Mouse (Mus musculus) right cerebral cortex, postnatal 36 days (tissue): ENCODE results near the gene Gatad2a.

Experiments used
- DNase-seq, 2 experiments: peaks; one replicate each; pipeline ENCODE4 v3.0.0; 2022; ENCODE audit warnings: low spot score in 2 of 2, mixed read lengths in 1 of 2

Gatad2a gene

GRCm38 (mm10) chr8:69937466-69937865 lies 58.7 kb downstream of the Gatad2a start:
- DNase-seq = no peak

GRCm38 (mm10) chr8:69936050-69936794 lies 60.0 kb downstream of the Gatad2a start:
- no peak for DNase-seq

GRCm38 (mm10) chr8:69935431-69935830 lies 60.8 kb downstream of the Gatad2a start:
- no peak for DNase-seq

- no peak for DNase-seq
Observed at GRCm38 (mm10) chr8:69934582-69934981, 61.6 kb downstream of the Gatad2a start.

- DNase-seq = no peak
Observed at GRCm38 (mm10) chr8:69933811-69934210, 62.4 kb downstream of the Gatad2a start.

GRCm38 (mm10) chr8:69926901-69927300 lies 69.3 kb downstream of the Gatad2a start:
- DNase-seq = no peak

GRCm38 (mm10) chr8:69923986-69924385 lies 72.2 kb downstream of the Gatad2a start:
- no peak for DNase-seq

GRCm38 (mm10) chr8:69921141-69921540 lies 75.0 kb downstream of the Gatad2a start:
- DNase-seq = no peak

- no peak for DNase-seq
Observed at GRCm38 (mm10) chr8:69919876-69920662, 76.1 kb downstream of the Gatad2a start.

GRCm38 (mm10) chr8:69919010-69919409 lies 77.2 kb downstream of the Gatad2a start:
- peak; percentile 49 to 50 for DNase-seq

- DNase-seq = no peak
Observed at GRCm38 (mm10) chr8:69918506-69918905, 77.7 kb downstream of the Gatad2a start.

GRCm38 (mm10) chr8:69915748-69916147 lies 80.4 kb downstream of the Gatad2a start:
- DNase-seq = no peak

GRCm38 (mm10) chr8:69914526-69914925 lies 81.7 kb downstream of the Gatad2a start:
- no peak for DNase-seq

- DNase-seq = peak in 1 of 2 experiments; percentile 70
Observed at GRCm38 (mm10) chr8:69912478-69913074, 83.6 kb downstream of the Gatad2a start.

- DNase-seq = no peak
Observed at GRCm38 (mm10) chr8:69911917-69912316, 84.3 kb downstream of the Gatad2a start.

GRCm38 (mm10) chr8:69907106-69907505 lies 89.1 kb downstream of the Gatad2a start:
- DNase-seq = no peak

- no peak for DNase-seq
Observed at GRCm38 (mm10) chr8:69906260-69906659, 89.9 kb downstream of the Gatad2a start.

- no peak for DNase-seq
Observed at GRCm38 (mm10) chr8:69904096-69904495, 92.1 kb downstream of the Gatad2a start.

GRCm38 (mm10) chr8:69903063-69903542 lies 93.1 kb downstream of the Gatad2a start:
- DNase-seq = peak; percentile 99

- no peak for DNase-seq
Observed at GRCm38 (mm10) chr8:69902163-69903062, 93.8 kb downstream of the Gatad2a start, which contains the start of the genes Tssk6, Ndufa13 and Yjefn3. TSS of gene Tssk6 (plus strand) at chr8:69902184. TSS of gene Ndufa13 (minus strand) at chr8:69902558. TSS of gene Yjefn3 (minus strand) at chr8:69902712.
